Mouse (Mus musculus): Measurements from ENCODE around the gene Polr2j.

DNA sequence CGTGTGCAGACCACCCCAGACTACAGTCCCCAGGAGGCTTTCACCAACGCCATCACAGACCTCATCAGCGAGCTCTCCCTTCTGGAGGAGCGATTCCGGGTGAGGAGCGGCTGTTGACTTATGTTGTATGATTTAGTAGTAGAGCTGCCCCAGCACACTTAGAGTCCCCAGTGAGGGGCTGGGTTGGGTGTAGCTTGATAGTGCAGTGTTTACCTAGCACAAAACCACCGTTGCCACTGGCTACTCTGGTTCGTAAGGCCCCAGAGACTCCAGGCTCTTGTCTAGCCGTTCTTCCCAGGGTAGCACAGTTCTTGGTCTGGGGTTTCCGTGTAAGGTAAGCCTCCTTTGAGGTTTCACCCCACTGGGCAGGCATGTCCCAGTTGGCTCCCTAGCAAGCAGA, 5.7 kb downstream of the Polr2j start:
- TF ChIP-seq EP300 (IDR thresholded peaks at IDR 0.05; ENCODE audit: low read depth), result no peak
- TF ChIP-seq CTCF (IDR thresholded peaks at IDR 0.05; ENCODE audit: low read depth), result no peak

All from liver, embryonic 14.5 days (tissue).